Mouse (Mus musculus) skeletal muscle tissue, postnatal 0 days (tissue): ENCODE data around the gene Srp72. TPM values are rescaled to one million over a fixed set of nuclear protein-coding genes. Genes with fewer than 3 reads are reported as not detected.

Experiments used
- polyA plus RNA-seq: library from polyadenylated mRNA; unstranded; fragments of >200 nt; fragmentation: Nextera tagmentation; extraction: Ambion mirVana; gene quantifications from 2 replicates; pipeline ENCODE4 v1.2.1, GENCODE M21; 2015

The Srp72 gene
- polyA plus RNA-seq: 44.1 and 46.4 TPM in 2 replicates

DNA sequence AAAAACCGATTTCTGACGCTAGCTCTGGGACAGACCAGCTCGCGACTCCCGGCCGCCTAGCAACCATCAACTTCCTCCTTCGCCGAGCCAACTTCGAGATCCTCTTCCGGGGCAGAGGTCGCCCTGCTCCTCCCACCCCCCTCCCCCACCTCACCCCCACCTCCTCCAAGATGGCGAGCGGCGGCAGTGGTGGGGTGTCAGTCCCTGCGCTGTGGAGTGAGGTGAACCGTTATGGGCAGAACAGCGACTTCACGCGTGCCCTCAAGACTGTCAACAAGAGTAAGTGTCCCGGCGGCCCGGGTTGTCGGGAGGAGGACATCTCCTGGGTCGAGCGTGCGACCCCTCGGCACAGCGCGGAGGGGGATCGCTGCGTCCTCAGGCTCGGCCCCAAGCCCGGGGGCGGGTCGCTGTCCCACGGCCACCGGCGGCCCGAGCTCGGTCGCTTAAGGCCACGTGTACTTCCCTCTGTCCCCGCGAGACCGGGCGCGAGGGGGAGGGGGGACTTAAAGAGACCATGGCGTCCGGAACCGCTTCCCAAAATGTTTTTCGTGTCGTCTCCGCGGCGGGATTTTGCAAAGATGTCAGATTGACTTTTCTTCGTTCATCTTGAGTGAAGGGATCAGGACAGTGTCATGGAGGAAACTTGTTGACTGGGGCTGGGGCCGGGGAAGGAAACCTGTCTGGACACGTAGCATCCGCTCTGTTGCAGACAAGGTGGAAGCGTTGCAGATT is at the start of gene Srp72:
Gene Srp72 (plus strand): TSS at position 130 of the 732 bp plus-strand sequence.

DNA sequence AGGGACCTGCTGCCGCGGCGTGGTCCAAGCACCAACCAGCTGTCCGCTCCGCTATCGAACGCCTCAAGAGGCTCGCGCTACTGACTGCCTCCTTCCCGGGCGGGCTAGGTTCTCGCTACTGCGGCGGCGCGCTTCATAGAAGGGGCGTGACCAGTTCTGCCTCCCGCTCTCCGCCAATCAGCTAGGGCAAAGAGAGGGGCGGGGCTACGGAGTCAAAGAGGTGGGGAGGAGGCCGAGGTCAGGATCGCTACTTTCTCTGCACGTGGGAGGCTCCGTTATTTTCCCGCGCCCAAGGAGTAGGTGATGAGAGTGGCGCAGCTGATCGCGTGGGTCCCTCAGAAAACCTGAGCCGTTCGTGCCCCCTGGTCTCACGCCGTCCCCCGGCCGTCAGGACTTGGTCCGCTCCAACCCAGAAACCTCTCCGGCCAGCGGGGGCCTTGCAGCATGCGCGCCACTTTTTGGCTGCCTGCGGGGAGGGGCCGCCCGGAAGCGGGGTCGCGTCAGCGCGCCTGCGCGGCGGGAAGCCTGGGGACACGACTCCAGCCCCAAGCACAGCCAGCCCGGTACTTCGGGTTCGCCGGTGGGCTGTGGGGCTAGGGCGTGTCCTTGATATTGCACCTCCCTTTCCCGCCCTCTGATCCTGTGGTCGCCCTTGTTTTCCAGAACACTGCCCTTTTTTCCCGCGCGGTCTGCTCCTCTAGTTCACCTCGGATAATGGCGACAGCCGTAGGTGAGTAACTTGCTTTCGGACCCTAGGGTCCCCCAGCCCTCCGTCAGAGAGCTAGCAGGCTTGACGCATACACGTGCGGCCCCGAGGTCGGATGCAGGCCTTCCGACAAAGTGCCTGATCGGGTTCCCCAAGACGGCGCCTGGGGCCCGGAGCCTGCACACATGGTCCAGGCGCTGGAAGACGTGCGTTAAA is 23.1 kb upstream of the Srp72 start, which contains the start of the genes Paics and Ppat:
Gene Paics (plus strand): TSS at position 202 of the 922 bp plus-strand sequence.
Gene Ppat (minus strand): TSS at position 473 of the 922 bp plus-strand sequence.

DNA sequence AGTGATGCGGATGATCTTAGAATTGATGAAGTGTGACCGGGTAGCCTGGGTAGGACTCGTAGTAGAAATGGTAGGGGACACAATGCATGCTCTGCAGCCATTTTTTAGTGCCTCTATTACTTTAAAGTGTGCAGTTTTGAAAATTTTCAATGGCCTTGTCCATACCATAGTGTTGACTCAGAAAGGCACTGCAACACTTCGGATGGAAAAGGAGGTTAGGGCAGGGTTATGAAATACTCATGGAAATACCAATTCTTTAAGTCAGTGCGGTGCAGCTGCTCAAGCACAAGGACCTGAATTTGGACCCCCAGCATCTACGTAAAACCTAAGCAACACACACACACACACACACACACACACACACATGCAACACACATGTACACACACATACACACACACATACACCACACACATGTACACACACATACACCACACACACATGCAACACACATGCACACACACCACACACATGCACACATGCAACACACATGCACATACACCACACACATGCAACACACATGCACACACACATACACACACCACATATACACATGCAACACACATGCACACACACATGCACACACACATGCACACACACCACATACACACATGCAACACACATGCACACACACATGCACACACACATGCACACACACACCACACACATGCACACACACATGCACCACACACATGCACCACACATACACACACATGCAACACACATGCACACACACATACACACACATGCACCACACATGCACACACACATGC is 29.8 kb downstream of the Srp72 start, which contains the start of gene Arl9:
Gene Arl9 (plus strand): TSS at position 5 of the 771 bp plus-strand sequence.

DNA sequence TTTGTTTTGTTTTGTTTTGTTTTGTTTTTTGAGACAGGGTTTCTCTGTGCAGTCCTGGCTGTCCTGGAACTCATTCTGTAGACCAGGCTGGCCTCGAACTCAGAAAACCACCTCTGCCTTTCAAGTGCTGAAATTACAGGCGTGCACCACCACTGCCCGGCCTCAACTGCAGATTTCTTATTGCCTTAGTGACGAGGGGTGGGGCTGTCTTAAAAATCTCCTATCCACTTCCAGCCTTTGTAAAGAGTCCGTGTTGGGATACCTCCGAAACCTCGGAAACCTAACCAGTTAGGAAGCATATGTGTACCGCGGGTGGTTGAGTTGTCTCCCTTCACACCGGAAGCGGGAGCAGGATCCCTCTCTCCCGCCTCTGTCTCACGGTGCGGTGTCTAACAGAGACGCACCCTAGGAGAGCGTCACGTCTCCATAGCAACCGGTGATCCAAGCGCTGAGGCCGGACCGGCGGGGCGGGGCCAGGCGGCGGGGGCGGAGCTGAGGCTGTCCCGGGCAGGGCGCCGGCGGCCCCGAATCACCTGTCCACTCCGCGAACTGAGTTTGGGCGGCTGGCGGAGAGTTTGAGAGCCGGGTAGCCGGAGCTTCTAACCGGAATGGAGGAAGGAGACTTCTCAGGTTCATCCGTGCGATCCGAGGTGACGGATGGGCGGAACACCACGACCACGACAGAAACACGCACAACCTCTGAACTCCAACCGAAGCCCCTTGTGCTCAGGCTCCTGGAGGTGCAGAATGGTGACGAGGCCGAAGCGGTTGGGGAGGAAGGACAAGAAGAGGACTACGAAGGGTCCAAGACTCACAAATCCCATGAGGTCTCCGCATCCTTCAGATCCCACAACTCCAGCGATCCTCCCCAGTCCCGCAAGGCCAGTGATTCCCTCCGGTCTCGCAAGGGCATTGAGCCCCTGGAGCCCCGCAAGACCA is 41.3 kb downstream of the Srp72 start, which contains the start of gene Thegl:
Gene Thegl (plus strand): TSS at position 480 of the 939 bp plus-strand sequence.

Other genes with a start within 250 kb of the Srp72 start
- 5.6 and 7.0 TPM in 2 replicates for gene Aasdh, start 69.2 kb upstream of the Srp72 start, polyA plus RNA-seq
- gene Paics, start 23.4 kb upstream of the Srp72 start, polyA plus RNA-seq: 135 and 140 TPM in 2 replicates
- gene Ppat, start 23.1 kb upstream of the Srp72 start, polyA plus RNA-seq: 28.4 and 29.4 TPM in 2 replicates
- gene Arl9, start 29.4 kb downstream of the Srp72 start, polyA plus RNA-seq: not detected in 2 replicates
- gene Thegl, start 41.3 kb downstream of the Srp72 start, polyA plus RNA-seq: not detected in 2 replicates
- 2.7 TPM in 2 replicates for gene Hopx, start 140.4 kb downstream of the Srp72 start, polyA plus RNA-seq
- 5.3 and 7.7 TPM in 2 replicates for gene Spink2, start 236.8 kb downstream of the Srp72 start, polyA plus RNA-seq